Mouse (Mus musculus) heart, embryonic 11.5 days (tissue): ENCODE measurements around the gene Lamp1. TPM values are rescaled to one million over a fixed set of nuclear protein-coding genes. Genes with fewer than 3 reads are reported as not detected.

ENCODE experiments used
- ATAC-seq: fragments of 200-750 bp; cut with Nextera tagmentation; replicated peaks from 2 replicates; pipeline ENCODE4 v1.8.0; 2017; ENCODE audit warnings: moderate library complexity; ENCODE audit not compliant: insufficient number of reproducible peaks, low FRiP score, low TSS enrichment
- H3K27ac ChIP-seq: fragments of 300-500 bp; sonication (generic); 2 replicates; pipeline ENCODE4 v1.5.1; 2014; ENCODE audit warnings: mild to moderate bottlenecking, low read depth, low read length
- H3K27me3 ChIP-seq: fragments of 300-500 bp; sonication (generic); 2 replicates; pipeline ENCODE4 v1.6.1; 2014; ENCODE audit warnings: mild to moderate bottlenecking, low read length, mixed read lengths; ENCODE audit not compliant: control insufficient read depth, insufficient read depth
- H3K36me3 ChIP-seq: fragments of 300-500 bp; sonication (generic); 2 replicates; pipeline ENCODE4 v1.6.1; 2014; ENCODE audit warnings: mild to moderate bottlenecking, low read length, moderate library complexity, mixed read lengths; ENCODE audit not compliant: control insufficient read depth, insufficient read depth
- H3K4me1 ChIP-seq: fragments of 300-500 bp; sonication (generic); 2 replicates; pipeline ENCODE4 v1.6.1; 2014; ENCODE audit warnings: low read length; ENCODE audit not compliant: control insufficient read depth, insufficient read depth
- H3K4me2 ChIP-seq: fragments of 300-500 bp; sonication (generic); 2 replicates; pipeline ENCODE4 v1.6.1; 2014; ENCODE audit warnings: mild to moderate bottlenecking, moderate library complexity
- H3K4me3 ChIP-seq: fragments of 300-500 bp; sonication (generic); 2 replicates; pipeline ENCODE4 v1.5.1; 2014; ENCODE audit warnings: low read depth, low read length
- H3K9ac ChIP-seq: fragments of 300-500 bp; sonication (generic); 2 replicates; pipeline ENCODE4 v1.6.1; 2014; ENCODE audit warnings: mild to moderate bottlenecking, low read depth, low read length, moderate library complexity
- H3K9me3 ChIP-seq: fragments of 300-500 bp; sonication (generic); replicated peaks from 2 replicates; pipeline ENCODE4 v1.6.1; 2016; ENCODE audit warnings: low read length; ENCODE audit not compliant: control insufficient read depth
- WGBS: fragments of 180-500 bp; shearing (Covaris S2); extraction: QIAGEN DNeasy Blood & Tissue Kit; methylation state at CpG from one replicate; pipeline ENCODE4 v1.1.7; 2014; ENCODE audit not compliant: insufficient replicate concordance; 5-methylcytosine and 5-hydroxymethylcytosine counted together
- polyA plus RNA-seq: library from polyadenylated mRNA; unstranded; fragments of >200 nt; fragmentation: Nextera tagmentation; extraction: Ambion mirVana; gene quantifications from 2 replicates; pipeline ENCODE4 v1.2.1, GENCODE M21; 2014

The Lamp1 gene
- polyA plus RNA-seq, 1 experiment from 2014 or later: 334 TPM

DNA sequence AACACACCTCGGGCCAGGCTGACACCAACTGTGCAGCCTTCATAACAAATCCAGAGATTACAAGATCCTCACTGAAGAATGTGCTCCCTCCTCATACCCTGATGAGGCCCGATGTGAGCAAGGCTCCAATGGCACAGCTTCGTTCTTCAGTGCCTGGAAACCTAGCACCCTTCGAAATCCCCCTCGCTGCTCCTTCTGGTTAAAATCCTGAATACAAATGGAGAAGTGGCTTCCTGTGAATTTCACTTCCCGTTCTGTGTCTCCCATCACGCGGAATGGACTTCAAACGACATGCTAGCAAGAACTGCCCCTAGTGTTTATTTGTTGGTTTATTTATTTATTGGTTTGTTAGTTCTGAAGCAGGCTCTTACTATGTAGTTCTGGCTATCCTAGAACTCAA is 3.6 kb upstream of the Lamp1 start:
- H3K4me1 ChIP-seq: peaks cover 9% of the 10 kb centered on the region
- H3K9ac ChIP-seq: no peak overlapping the region
- no peak overlapping the region for H3K4me2 ChIP-seq
- H3K27ac ChIP-seq: no peak overlapping the region
- no peaks in the 10 kb centered on the region for H3K27me3 ChIP-seq
- ATAC-seq: no peak
- H3K36me3 ChIP-seq: no peaks in the 10 kb centered on the region
- WGBS: 72% methylated on average over 9 of the region's 9 CpGs
- H3K9me3 ChIP-seq: no peaks in the 10 kb centered on the region
- no peak overlapping the region for H3K4me3 ChIP-seq

DNA sequence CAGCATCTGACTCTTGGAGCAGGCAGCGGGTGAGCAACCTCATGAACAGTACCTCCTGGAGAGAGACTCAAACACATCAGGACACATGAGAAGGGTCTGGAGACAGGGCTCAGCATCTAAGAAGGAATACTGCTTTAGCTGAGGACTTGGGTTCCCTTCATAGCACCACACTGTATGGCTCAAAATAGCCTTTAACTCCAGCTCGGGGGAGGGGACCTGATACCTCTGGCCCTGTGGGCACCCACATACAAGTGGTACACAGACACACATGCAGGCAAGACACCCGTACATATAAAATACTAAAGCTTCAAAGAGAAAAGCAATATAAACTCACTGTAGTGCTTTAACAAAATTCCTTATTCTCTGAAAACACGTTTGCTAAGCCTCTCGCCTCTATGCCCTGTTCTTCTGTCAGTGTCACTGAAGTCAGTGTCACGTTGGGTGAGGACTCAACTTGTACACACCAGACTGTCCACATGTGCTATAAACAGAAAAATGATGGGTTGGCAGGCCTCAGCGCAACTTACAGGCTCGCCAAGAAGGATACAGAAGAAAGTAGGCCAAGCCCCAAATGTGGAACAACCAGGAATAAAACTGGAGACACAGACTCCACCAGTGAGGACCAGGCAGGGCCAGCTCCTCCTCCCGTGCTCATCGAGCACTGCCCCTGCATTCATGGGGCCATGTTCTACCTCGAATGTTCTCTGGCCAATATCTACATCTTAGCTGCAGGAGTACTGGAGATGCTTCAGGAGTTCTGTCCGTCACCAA is 2.4 kb upstream of the Lamp1 start:
- Histone ChIP-seq H3K9me3 (no peaks in the 10 kb centered on the region), H3K27me3 (no peaks in the 10 kb centered on the region), H3K4me1 (peaks cover 13% of the 10 kb centered on the region), H3K27ac (0 out of 2 replicates have a peak overlapping the region, but pooled peaks have one; percentile 15), H3K4me2 (no peak overlapping the region), H3K4me3 (no peak overlapping the region), H3K36me3 (no peaks in the 10 kb centered on the region), H3K9ac (no peak overlapping the region)
- 74% methylated on average over 12 of the region's 12 CpGs for WGBS
- ATAC-seq: no peak

DNA sequence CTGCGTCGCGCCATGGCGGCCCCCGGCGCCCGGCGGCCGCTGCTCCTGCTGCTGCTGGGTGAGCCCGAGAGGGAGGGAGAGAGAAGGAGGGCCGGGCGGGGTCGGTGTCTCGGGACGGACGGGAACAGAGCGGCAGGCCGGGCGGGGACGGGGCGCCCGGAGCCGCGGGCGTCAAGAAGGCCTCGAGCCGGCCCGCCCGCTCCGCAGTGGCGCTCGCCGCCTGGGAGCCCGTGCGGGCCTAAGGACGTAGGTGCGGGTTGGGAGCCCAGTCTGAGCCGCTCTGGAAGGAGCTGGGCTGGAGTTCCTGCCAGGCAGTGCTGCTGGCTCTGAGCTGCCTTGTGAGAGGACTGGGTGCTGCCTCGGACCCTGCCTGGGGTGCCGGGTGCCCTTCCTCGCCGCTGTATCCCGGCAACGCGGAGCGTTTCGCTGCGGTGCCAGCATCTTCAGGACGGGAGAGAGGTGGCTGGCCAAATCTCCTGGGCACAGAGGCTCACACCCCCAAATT is 468 bp downstream of the Lamp1 start:
- Histone ChIP-seq H3K27ac (peak overlapping the region; percentile 83), H3K27me3 (no peaks in the 10 kb centered on the region), H3K9ac (peak overlapping the region; percentile 94), H3K4me2 (peak overlapping the region; percentile 93), H3K4me3 (peak overlapping the region; percentile 100), H3K36me3 (no peaks in the 10 kb centered on the region), H3K4me1 (peaks cover 25% of the 10 kb centered on the region), H3K9me3 (no peaks in the 10 kb centered on the region)
- peak; percentile 56 for ATAC-seq
- 3% methylated on average over 28 of the region's 49 CpGs for WGBS

DNA sequence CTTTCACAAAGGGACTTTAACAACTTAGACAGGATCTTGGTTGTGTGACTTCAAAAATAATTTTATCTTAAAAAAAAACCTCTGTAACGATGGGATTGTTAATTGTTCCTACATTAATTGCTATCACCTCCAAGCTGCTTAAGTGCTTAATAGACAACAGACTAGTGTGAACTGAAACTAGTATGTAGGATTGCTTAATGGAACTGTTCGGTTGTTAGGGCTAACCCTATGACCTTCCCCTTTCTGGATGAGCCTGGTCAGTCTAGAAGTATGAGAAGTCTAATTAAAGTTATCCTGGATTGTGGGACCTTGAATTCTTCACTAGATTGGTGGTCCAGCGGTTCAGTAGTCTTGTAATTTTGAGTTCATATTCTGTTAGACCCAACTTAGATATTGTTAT is 1.7 kb downstream of the Lamp1 start:
- no peaks in the 10 kb centered on the region for H3K27me3 ChIP-seq
- H3K27ac ChIP-seq: no peak overlapping the region
- WGBS: 86% methylated on average over 3 of the region's 3 CpGs
- no peak overlapping the region; the same call in 1 of the 2 replicates for H3K9ac ChIP-seq
- H3K4me2 ChIP-seq: peak overlapping the region; percentile 93
- no peaks in the 10 kb centered on the region for H3K36me3 ChIP-seq
- no peaks in the 10 kb centered on the region for H3K9me3 ChIP-seq
- peaks cover 25% of the 10 kb centered on the region for H3K4me1 ChIP-seq
- no peak for ATAC-seq
- H3K4me3 ChIP-seq: peak overlapping the region; percentile 100; the same call in 1 of the 2 replicates

DNA sequence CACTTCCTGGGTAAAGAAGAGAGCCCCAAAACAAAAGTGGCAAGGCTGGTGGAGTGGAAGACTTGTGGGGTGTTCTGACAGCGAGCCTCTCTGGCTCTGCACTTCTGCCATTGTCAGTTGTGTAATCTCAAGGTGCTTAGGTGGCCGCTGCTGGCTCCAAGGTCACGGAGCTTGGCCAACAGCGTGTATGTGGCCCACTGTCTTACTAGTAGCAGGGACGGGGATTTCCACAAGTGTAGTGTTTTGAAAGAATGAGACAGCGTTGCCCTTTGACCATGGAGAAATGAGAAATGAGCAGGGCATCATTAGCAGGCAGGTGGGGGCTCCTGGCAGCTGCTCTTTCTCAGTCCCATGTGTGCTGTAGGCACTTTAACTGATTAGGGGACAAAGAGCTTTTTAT is 3.1 kb downstream of the Lamp1 start:
- no peaks in the 10 kb centered on the region for H3K9me3 ChIP-seq
- WGBS: 87% methylated on average over 6 of the region's 6 CpGs
- no peaks in the 10 kb centered on the region for H3K27me3 ChIP-seq
- no peak overlapping the region for H3K9ac ChIP-seq
- H3K4me3 ChIP-seq: no peak overlapping the region
- H3K27ac ChIP-seq: no peak overlapping the region
- no peaks in the 10 kb centered on the region for H3K36me3 ChIP-seq
- no peak overlapping the region for H3K4me2 ChIP-seq
- H3K4me1 ChIP-seq: peaks cover 25% of the 10 kb centered on the region
- no peak for ATAC-seq

DNA sequence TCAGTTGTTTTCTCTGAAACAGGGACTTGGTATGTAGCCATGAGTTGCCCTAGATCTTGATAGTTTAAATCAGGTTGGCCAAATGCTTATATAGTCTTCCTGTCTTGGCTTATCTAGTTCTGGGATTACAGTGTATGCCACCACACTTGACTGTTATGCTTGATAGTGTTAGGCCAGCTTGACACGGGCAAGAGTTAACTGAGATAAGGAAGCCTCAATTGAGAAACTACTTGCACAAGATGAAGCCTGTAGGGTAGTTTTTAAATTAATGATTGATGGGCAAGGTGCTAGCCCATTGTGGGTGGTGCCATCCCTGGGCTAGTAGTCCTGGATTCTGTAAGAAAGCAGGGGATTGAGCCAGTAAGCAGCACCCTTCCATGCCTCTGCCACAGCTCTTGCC is 4.6 kb downstream of the Lamp1 start:
- no peak overlapping the region for H3K9ac ChIP-seq
- H3K27me3 ChIP-seq: no peaks in the 10 kb centered on the region
- peaks cover 4% of the 10 kb centered on the region; the same call in 1 of the 2 replicates for H3K36me3 ChIP-seq
- WGBS: 50% methylated on average over 1 of the region's 1 CpGs
- H3K4me1 ChIP-seq: peaks cover 22% of the 10 kb centered on the region
- no peaks in the 10 kb centered on the region for H3K9me3 ChIP-seq
- no peak overlapping the region for H3K4me3 ChIP-seq
- H3K4me2 ChIP-seq: no peak overlapping the region
- ATAC-seq: no peak
- no peak overlapping the region for H3K27ac ChIP-seq

DNA sequence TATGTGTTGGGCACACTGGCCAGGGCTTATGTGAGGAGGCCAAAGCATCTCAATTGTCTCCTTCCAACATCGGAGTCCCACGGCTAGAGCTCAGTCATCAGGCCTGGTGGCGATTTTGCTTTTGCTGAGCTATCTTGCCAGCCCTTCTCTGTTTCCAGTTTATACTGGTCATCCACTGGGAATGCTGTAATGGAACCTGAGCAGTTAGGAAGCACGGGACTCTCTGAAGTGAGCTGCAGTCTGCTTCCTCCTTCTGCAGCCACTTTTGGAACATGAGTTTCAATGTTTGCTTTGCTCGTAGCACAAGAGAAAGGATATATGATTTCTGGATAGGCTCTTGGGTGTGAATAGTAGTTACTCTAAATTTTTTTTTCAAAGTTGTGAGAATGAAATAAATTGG is 5.4 kb downstream of the Lamp1 start:
- H3K27me3 ChIP-seq: no peaks in the 10 kb centered on the region
- no peak overlapping the region for H3K9ac ChIP-seq
- H3K27ac ChIP-seq: no peak overlapping the region
- H3K4me3 ChIP-seq: no peak overlapping the region
- peaks cover 6% of the 10 kb centered on the region; the same call in 1 of the 2 replicates for H3K36me3 ChIP-seq
- H3K4me1 ChIP-seq: peaks cover 22% of the 10 kb centered on the region
- no peak for ATAC-seq
- WGBS: 88% methylated on average over 5 of the region's 5 CpGs
- H3K9me3 ChIP-seq: no peaks in the 10 kb centered on the region
- H3K4me2 ChIP-seq: no peak overlapping the region

DNA sequence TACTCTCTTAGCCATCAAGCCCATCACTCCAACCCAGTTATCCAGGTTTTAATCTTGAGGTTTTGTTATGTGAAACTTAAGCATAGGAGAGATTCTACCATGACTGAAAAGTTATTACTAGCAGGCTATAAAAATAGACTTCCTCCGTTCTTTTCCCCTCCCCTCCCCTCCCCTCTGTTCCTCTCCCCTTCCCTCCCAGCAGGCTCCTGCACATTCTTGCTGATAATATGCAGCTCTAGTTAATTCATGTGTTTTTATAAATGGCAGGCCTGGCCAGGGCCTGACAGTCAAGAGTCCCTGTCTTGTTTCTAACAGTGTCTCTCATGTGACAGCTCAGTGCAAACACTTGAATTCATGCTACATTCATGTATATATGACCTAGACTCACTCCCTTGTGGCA is 11.5 kb downstream of the Lamp1 start:
- H3K9me3 ChIP-seq: no peaks in the 10 kb centered on the region
- H3K9ac ChIP-seq: no peak overlapping the region
- 0 out of 2 replicates have a peak overlapping the region, but pooled peaks have one; percentile 1 for H3K4me2 ChIP-seq
- H3K27me3 ChIP-seq: no peaks in the 10 kb centered on the region
- H3K36me3 ChIP-seq: peaks cover 22% of the 10 kb centered on the region
- H3K27ac ChIP-seq: peak overlapping the region; percentile 41
- no peak overlapping the region for H3K4me3 ChIP-seq
- 26% methylated on average over 1 of the region's 1 CpGs for WGBS
- H3K4me1 ChIP-seq: peaks cover 9% of the 10 kb centered on the region; the same call in 1 of the 2 replicates
- no peak for ATAC-seq

DNA sequence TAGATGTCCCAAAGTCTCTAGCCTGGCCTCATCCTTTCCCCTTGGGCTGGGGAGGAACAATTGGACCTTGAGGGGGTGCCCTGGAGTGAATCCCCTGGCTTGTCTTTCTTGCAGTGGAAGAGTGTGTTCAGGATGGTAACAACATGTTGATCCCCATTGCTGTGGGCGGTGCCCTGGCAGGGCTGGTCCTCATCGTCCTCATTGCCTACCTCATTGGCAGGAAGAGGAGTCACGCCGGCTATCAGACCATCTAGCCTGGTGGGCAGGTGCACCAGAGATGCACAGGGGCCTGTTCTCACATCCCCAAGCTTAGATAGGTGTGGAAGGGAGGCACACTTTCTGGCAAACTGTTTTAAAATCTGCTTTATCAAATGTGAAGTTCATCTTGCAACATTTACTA is 15.3 kb downstream of the Lamp1 start:
- H3K27ac ChIP-seq: no peak overlapping the region
- no peak overlapping the region for H3K4me3 ChIP-seq
- H3K4me2 ChIP-seq: no peak overlapping the region
- WGBS: 83% methylated on average over 4 of the region's 4 CpGs
- H3K9me3 ChIP-seq: no peaks in the 10 kb centered on the region
- no peaks in the 10 kb centered on the region for H3K27me3 ChIP-seq
- no peak overlapping the region for H3K9ac ChIP-seq
- H3K36me3 ChIP-seq: peaks cover 30% of the 10 kb centered on the region
- peaks cover 9% of the 10 kb centered on the region; the same call in 1 of the 2 replicates for H3K4me1 ChIP-seq
- ATAC-seq: no peak
